Mouse (Mus musculus) cerebellum, postnatal 36 days (tissue): Measurements from ENCODE around the gene Lcp2.

Source experiments
- DNase-seq, 2 experiments: peaks; one replicate each; pipeline ENCODE4 v3.0.0; 2021 to 2022; ENCODE audit warnings: mixed read lengths in 2 of 2

The Lcp2 gene

GRCm38 (mm10) chr11:34046767-34047541, at the start of gene Lcp2:
Gene Lcp2 (plus strand): TSS chr11:34046920.
- DNase-seq, result no peak

GRCm38 (mm10) chr11:33998244-33998643, 48.5 kb upstream of the Lcp2 start:
- no peak for DNase-seq

- DNase-seq, result no peak
These were observed 46.3 kb upstream of the Lcp2 start for GRCm38 (mm10) chr11:34000416-34000815.

GRCm38 (mm10) chr11:34001938-34002592, 44.7 kb upstream of the Lcp2 start:
- DNase-seq, result peak; percentile 43 to 53

- DNase-seq, result no peak
These were observed 44.1 kb upstream of the Lcp2 start for GRCm38 (mm10) chr11:34002593-34002965.

- no peak for DNase-seq
These were observed 39.1 kb upstream of the Lcp2 start for GRCm38 (mm10) chr11:34007616-34008015.

GRCm38 (mm10) chr11:34008214-34008613, 38.5 kb upstream of the Lcp2 start:
- DNase-seq, result no peak

- DNase-seq, result peak; percentile 24 to 40
These were observed 38.0 kb upstream of the Lcp2 start for GRCm38 (mm10) chr11:34008702-34009101.

GRCm38 (mm10) chr11:34009316-34010087, 37.2 kb upstream of the Lcp2 start:
- no peak for DNase-seq

GRCm38 (mm10) chr11:34010133-34010858, 36.4 kb upstream of the Lcp2 start:
- DNase-seq, result no peak

- DNase-seq, result no peak
These were observed 35.9 kb upstream of the Lcp2 start for GRCm38 (mm10) chr11:34010859-34011172.

GRCm38 (mm10) chr11:34012007-34012652, 34.6 kb upstream of the Lcp2 start:
- DNase-seq, result no peak

GRCm38 (mm10) chr11:34025091-34025490, 21.6 kb upstream of the Lcp2 start:
- DNase-seq, result no peak

GRCm38 (mm10) chr11:34029658-34030057, 17.1 kb upstream of the Lcp2 start:
- DNase-seq, result no peak

GRCm38 (mm10) chr11:34031015-34031805, 15.5 kb upstream of the Lcp2 start:
- no peak for DNase-seq

- DNase-seq, result no peak
These were observed 12.7 kb upstream of the Lcp2 start for GRCm38 (mm10) chr11:34034008-34034505.

- no peak for DNase-seq
These were observed 11.9 kb upstream of the Lcp2 start for GRCm38 (mm10) chr11:34034794-34035193.

- DNase-seq, result no peak
These were observed 10.6 kb upstream of the Lcp2 start for GRCm38 (mm10) chr11:34035909-34036658.

- no peak for DNase-seq
These were observed 6.7 kb upstream of the Lcp2 start for GRCm38 (mm10) chr11:34040061-34040460.

GRCm38 (mm10) chr11:34042808-34043207, 3.9 kb upstream of the Lcp2 start:
- no peak for DNase-seq

GRCm38 (mm10) chr11:34047542-34047937, 820 bp downstream of the Lcp2 start:
- DNase-seq, result no peak
